Mouse (Mus musculus) intestine, postnatal 0 days (tissue): ENCODE measurements around the gene Ptprr. TPM values are rescaled to one million over a fixed set of nuclear protein-coding genes. Genes with fewer than 3 reads are reported as not detected.

ENCODE experiments used
- ATAC-seq: fragments of 200-750 bp; cut with Nextera tagmentation; 2 replicates; pipeline ENCODE4 v1.8.0; 2017; ENCODE audit warnings: mild to moderate bottlenecking, moderate TSS enrichment, moderate library complexity
- H3K27ac ChIP-seq: fragments of 300-500 bp; sonication (generic); 2 replicates; pipeline ENCODE4 v1.5.1; 2014; ENCODE audit warnings: mild to moderate bottlenecking, low read depth, low read length, moderate library complexity
- H3K27me3 ChIP-seq: fragments of 300-500 bp; sonication (generic); replicated peaks from 2 replicates; pipeline ENCODE4 v1.6.1; 2014; ENCODE audit warnings: low read length, mixed read lengths; ENCODE audit not compliant: control insufficient read depth, insufficient read depth
- H3K36me3 ChIP-seq: fragments of 300-500 bp; sonication (generic); 2 replicates; pipeline ENCODE4 v1.6.1; 2014; ENCODE audit warnings: mild to moderate bottlenecking, moderate library complexity; ENCODE audit not compliant: control insufficient read depth, insufficient read depth
- H3K4me1 ChIP-seq: fragments of 300-500 bp; sonication (generic); replicated peaks from 2 replicates; pipeline ENCODE4 v1.6.1; 2014; ENCODE audit warnings: antibody characterized with exemption, low read length, mixed read lengths; ENCODE audit not compliant: control insufficient read depth, insufficient read depth
- H3K4me2 ChIP-seq: fragments of 300-500 bp; sonication (generic); replicated peaks from 2 replicates; pipeline ENCODE4 v1.6.1; 2014; ENCODE audit warnings: low read depth, mild to moderate bottlenecking, moderate library complexity
- H3K4me3 ChIP-seq: fragments of 300-500 bp; sonication (generic); 2 replicates; pipeline ENCODE4 v1.5.1; 2014; ENCODE audit warnings: low read depth, low read length
- H3K9ac ChIP-seq: fragments of 300-500 bp; sonication (generic); 2 replicates; pipeline ENCODE4 v1.6.1; 2014; ENCODE audit warnings: mild to moderate bottlenecking, low read depth, low read length
- H3K9me3 ChIP-seq: fragments of 300-500 bp; sonication (generic); 2 replicates; pipeline ENCODE4 v1.6.1; 2016; ENCODE audit warnings: mixed run types; ENCODE audit not compliant: control insufficient read depth
- CTCF ChIP-seq: sonication (generic); IDR thresholded peaks from 2 replicates; pipeline ENCODE4 v1.5.1; 2016; ENCODE audit warnings: low read depth, mild to moderate bottlenecking, control low read depth, antibody characterized with exemption, moderate library complexity
- WGBS: fragments of 180-500 bp; shearing (Covaris S2); extraction: QIAGEN DNeasy Blood & Tissue Kit; methylation state at CpG from one replicate; pipeline ENCODE4 v1.1.7; 2014; 5-methylcytosine and 5-hydroxymethylcytosine counted together
- polyA plus RNA-seq: library from polyadenylated mRNA; unstranded; fragments of >200 nt; fragmentation: Nextera tagmentation; extraction: Ambion mirVana; gene quantifications from 2 replicates; pipeline ENCODE4 v1.2.1, GENCODE M21; 2015

Gene Ptprr
- polyA plus RNA-seq, 1 experiment from 2014 or later, result 7.5 TPM

GRCm38 (mm10) chr10:116146091-116146490 lies 128.1 kb downstream of the Ptprr start:
- Histone ChIP-seq H3K9me3 (no peaks in the 10 kb centered on the region), H3K4me2 (no peak overlapping the region), H3K9ac (no peak overlapping the region), H3K36me3 (no peaks in the 10 kb centered on the region), H3K27ac (no peak overlapping the region), H3K4me1 (no peaks in the 10 kb centered on the region), H3K27me3 (no peaks in the 10 kb centered on the region), H3K4me3 (no peak overlapping the region)
- WGBS, result 82% methylated on average over 9 of the region's 9 CpGs
- TF ChIP-seq CTCF, result no peak
- ATAC-seq, result no peak

GRCm38 (mm10) chr10:116154707-116155106 lies 136.7 kb downstream of the Ptprr start:
- 85% methylated on average over 5 of the region's 5 CpGs for WGBS
- H3K9ac ChIP-seq, result no peak overlapping the region
- no peaks in the 10 kb centered on the region for H3K36me3 ChIP-seq
- no peak overlapping the region for H3K4me2 ChIP-seq
- H3K9me3 ChIP-seq, result no peaks in the 10 kb centered on the region
- H3K27ac ChIP-seq, result no peak overlapping the region
- no peak overlapping the region for H3K4me3 ChIP-seq
- no peak for ATAC-seq
- H3K4me1 ChIP-seq, result no peaks in the 10 kb centered on the region
- H3K27me3 ChIP-seq, result no peaks in the 10 kb centered on the region
- TF ChIP-seq CTCF, result no peak

GRCm38 (mm10) chr10:116156699-116157098 lies 138.7 kb downstream of the Ptprr start:
- ATAC-seq, result no peak
- no peak overlapping the region for H3K4me2 ChIP-seq
- no peak for TF ChIP-seq CTCF
- H3K9me3 ChIP-seq, result no peaks in the 10 kb centered on the region
- H3K9ac ChIP-seq, result no peak overlapping the region
- H3K4me1 ChIP-seq, result no peaks in the 10 kb centered on the region
- H3K27me3 ChIP-seq, result no peaks in the 10 kb centered on the region
- 74% methylated on average over 1 of the region's 1 CpGs for WGBS
- H3K4me3 ChIP-seq, result no peak overlapping the region
- H3K36me3 ChIP-seq, result no peaks in the 10 kb centered on the region
- H3K27ac ChIP-seq, result no peak overlapping the region

GRCm38 (mm10) chr10:116162338-116162737 lies 144.3 kb downstream of the Ptprr start:
- no peak overlapping the region for H3K4me3 ChIP-seq
- WGBS, result 71% methylated on average over 12 of the region's 12 CpGs
- H3K9me3 ChIP-seq, result no peaks in the 10 kb centered on the region
- no peak for TF ChIP-seq CTCF
- H3K36me3 ChIP-seq, result no peaks in the 10 kb centered on the region
- no peak overlapping the region for H3K4me2 ChIP-seq
- H3K4me1 ChIP-seq, result no peaks in the 10 kb centered on the region
- H3K27ac ChIP-seq, result no peak overlapping the region
- ATAC-seq, result no peak
- no peaks in the 10 kb centered on the region for H3K27me3 ChIP-seq
- no peak overlapping the region for H3K9ac ChIP-seq

GRCm38 (mm10) chr10:116175324-116175883 lies 157.4 kb downstream of the Ptprr start:
- Histone ChIP-seq H3K27me3 (no peaks in the 10 kb centered on the region), H3K9ac (no peak overlapping the region), H3K4me3 (no peak overlapping the region), H3K4me2 (no peak overlapping the region), H3K4me1 (no peaks in the 10 kb centered on the region; the same call in 1 of the 2 replicates), H3K36me3 (no peaks in the 10 kb centered on the region), H3K9me3 (no peaks in the 10 kb centered on the region), H3K27ac (no peak overlapping the region)
- TF ChIP-seq CTCF, result no peak
- ATAC-seq, result no peak
- WGBS, result 35% methylated on average over 10 of the region's 10 CpGs

DNA sequence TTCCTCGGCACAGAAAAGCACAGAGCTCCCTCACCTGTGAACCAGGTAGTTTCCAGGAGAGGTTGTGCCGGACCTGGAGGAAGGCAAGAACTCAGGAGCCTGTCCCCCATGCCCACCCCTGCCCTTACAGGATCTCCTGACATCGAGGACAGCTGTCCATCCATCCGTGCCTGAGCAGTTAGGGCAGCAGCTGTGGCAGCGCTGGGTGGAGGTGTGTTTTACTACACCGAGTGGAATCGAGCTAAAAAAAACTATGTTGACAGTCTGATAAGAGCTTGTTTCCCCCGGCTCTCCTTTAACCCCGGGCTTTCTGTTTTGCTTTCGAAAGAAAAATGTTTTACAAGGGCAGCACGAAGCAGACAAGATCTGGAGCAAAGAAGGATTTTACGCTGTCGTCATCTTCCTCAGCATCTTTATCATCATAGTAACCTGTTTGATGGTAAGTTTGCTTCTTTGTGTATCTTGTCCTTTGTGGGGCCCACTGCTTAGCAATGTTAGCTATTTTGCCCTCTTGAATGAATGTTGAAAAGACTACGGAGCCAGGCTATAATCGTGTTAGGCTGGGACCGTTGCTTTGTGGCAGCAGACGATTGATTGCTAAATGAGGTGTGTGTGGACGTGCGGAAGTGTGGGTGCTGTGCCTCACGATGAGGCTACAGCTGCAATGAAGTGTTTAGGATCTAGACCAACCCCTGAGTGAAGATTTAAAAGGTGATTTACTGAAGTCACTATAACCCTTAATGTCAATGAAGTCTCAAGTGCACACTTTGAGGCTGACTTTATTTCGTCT lies 159.6 kb downstream of the Ptprr start:
- peak; percentile 87 for ATAC-seq
- H3K9me3 ChIP-seq, result no peaks in the 10 kb centered on the region
- peak overlapping the region; percentile 63 for H3K27ac ChIP-seq
- no peaks in the 10 kb centered on the region for H3K36me3 ChIP-seq
- H3K4me3 ChIP-seq, result peak overlapping the region; percentile 35
- no peak for TF ChIP-seq CTCF
- no peaks in the 10 kb centered on the region for H3K27me3 ChIP-seq
- H3K4me1 ChIP-seq, result no peaks in the 10 kb centered on the region; the same call in 1 of the 2 replicates
- H3K4me2 ChIP-seq, result peak overlapping the region; percentile 68
- peak overlapping the region; percentile 4; the same call in 1 of the 2 replicates for H3K9ac ChIP-seq
- WGBS, result 14% methylated on average over 21 of the region's 21 CpGs
